Mouse (Mus musculus): ENCODE measurements around the gene Sec1. TPM values are rescaled to one million over a fixed set of nuclear protein-coding genes. Genes with fewer than 3 reads are reported as not detected.

The Sec1 gene
- polyA plus RNA-seq (2017; shearing (Covaris generic)): not detected

DNA sequence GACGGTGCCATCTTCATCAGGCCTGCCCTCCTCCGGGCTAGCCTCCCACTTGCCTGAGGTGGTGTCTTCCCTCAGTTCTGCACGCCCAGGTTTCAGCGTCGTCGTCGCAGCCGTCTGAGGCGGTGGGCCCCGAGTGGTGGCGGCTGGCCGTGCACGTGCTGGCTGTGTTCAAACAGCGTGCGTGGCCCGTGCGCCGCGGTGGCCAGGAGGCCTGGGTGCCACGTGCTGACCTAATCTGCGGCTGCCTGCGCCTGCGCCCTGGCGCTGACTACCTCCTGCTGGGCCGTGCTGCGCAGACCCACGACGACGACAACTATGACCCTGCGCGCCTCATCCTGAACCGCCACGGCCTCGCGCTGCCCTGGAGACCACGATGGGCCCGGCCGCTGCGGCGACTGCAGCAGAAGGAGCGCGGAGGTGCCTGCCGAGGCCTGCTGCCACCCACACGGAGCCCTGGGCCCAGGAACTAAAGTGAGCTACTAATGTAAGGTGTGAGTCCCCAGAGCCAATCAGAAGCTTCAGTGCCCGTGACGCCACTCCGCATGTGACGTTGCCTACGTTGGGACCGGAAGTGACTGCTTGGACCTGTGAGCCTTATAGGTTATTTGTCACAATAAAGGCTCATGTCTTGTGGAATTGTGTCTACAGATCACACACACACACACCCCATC, at the start of gene Sec1:
TSS of gene Sec1 (minus strand) at position 482 of the 671 bp plus-strand sequence.

DNA sequence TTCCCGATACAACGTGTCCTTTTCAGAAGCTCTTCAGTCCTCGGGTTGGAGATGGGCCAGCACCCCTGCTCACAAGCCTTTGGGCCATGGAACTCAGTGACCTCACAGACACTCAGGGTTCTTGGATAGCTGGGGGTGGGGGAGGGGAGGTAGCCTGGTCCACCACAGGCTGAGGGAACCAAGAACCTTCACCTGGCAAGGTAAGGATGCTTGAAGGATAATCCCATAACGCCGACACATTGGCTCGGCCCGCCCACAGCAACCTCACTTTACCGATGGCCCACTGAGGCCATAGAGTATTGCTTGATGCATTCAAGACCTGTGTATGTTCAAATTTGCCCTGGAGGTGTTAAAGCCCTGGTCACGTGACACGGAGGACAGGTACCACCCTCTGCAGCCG, 31.5 kb upstream of the Sec1 start, which contains the start of gene Spaca4:
TSS of gene Spaca4 (minus strand) at position 101 of the 400 bp plus-strand sequence.

DNA sequence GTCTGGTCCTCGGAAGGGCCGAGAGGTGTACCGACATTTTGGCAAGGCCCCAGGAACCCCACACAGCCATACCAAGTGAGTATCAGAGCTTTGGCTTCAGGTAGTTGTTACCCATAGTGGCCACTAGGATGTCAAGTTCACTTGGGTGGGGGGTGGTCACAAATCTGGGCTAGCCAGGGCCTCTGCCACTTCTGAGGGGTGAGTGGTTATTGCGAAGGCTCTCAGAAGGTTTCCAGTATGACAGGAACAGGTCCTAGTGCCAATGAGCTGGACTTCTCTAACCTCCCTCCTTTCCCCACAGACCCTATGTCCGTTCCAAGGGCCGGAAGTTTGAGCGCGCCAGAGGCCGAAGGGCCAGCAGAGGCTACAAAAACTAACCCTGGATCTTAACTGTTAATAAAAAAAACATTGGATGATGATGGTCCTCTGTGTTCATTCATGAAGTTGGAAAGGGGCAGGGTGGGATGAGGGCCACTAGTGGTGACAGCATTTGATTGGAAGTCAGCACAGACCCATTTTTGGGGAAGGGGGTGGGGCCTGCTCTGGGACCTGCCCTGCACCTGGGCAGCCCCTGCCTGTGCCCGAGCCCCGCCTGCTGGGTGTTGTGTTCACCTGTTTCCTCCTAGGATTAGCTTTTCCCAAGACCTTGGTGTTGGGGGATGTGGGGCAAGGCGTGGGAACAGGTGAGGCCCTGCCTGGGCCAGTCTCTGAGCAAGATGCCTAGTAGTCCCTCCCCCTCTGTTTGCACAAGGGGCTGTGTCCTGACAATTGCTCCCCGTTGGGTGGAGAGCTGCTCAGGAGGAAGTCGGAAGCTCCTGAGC, 26.4 kb upstream of the Sec1 start, which contains the start of gene Fam83e:
TSS of gene Fam83e (plus strand) at position 800 of the 821 bp plus-strand sequence.

GRCm38 (mm10) chr7:45717918-45718297, 23.7 kb upstream of the Sec1 start, which contains the start of gene Sphk2:
Sphk2 (minus strand) TSS chr7:45718002.

DNA sequence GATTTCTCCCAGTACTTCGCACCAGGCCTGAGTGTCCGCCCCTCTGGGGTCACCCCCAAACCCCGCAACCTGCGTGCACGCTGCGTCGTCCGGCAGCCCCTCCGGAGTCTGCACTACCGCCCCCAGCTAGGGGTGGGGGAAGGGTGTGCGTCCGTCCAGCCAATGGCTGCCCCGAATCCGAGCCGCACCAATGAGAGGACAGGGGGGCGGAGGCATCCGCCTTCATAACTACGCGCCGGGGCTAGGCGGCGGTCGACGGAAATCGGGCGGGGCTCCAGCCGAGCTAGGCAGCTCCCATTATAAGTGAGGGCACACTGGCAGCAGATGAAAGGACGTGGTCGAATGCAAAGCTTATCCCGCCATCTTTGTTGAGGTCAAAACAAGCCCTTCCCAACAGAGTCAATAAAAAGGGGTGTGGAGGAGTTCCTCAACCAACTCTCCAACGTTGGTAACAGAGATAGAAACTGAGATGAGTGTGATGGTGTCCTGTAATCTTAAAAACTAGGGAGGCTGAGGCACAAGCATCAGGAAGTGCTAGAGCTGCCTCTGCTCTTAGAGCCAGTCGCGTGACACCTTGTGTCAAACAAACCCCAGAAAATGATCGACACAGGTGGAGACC, 21.0 kb upstream of the Sec1 start, which contains the start of gene Rpl18:
TSS of gene Rpl18 (plus strand) at position 368 of the 619 bp plus-strand sequence.

DNA sequence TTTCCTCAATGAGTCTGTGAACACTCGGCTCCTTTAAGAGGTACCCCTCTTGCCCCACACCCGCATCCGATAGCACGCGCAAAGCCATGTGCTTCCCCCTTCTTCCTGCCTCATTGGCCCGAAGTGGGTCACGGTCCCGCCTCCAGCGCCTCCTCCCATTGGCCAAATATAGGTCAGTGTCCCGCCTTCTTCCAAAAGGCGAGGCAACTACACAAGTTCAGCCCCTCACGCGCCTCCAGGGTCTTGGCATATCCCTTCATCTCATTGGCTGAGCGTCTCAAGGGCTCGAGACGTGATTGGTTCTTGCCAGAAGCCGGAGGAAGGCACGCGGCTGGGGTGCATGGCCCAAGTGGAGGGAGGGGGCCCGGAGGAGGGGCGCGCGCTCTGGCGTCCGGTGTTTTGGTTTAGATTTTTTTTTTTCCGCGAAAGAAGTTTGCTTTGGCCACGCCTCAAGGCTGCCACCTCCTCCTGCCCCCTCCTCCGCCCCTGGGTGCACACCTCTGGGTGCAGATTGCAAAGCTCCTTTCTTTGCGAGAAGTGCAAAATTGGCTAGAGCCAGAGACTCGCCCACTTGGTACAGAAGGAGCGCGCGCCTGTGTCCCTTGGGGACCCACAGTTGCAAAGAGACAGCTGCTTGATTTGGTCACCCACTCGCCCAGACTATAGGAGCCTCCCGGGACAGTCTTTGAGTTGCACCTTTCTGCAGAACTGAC, 10.7 kb upstream of the Sec1 start, which contains the start of gene Dbp:
TSS of gene Dbp (plus strand) at position 359 of the 713 bp plus-strand sequence.

DNA sequence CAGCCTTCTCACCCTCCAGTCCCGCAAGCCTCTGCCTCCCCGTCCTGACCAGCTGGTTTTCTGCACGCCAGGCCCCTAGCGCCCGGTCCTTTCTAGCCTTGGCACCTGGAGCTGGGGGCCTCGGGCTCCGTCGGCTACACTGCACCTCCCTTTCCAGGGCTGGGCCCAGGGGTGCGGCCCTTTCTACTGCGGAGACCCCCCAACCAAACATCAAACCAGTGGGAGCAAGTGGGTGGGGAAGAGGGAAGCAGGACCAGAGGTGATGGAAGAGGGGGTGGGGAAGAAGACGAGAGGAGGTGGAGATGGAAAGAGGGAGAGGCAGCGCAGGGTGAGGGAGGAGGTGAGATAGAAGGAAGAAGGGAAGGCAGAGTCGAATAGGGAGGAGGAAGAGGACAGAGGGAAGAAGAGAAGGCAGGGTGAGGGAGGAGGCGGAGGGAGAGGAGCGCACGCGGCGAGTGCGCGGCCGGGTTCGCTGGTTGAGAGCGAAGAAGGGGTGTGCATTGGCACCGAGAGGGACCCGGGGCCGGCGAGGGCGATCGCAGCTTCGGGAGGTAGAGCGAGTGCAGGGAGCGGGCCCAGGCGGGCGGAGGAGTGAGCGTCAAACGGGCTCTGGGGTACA, 5.4 kb upstream of the Sec1 start, which contains the start of gene Car11:
TSS of gene Car11 (plus strand) at position 321 of the 619 bp plus-strand sequence.

GRCm38 (mm10) chr7:45683396-45684050, 10.7 kb downstream of the Sec1 start, which contains the start of gene Ntn5:
Ntn5 (plus strand) TSS chr7:45684022.

DNA sequence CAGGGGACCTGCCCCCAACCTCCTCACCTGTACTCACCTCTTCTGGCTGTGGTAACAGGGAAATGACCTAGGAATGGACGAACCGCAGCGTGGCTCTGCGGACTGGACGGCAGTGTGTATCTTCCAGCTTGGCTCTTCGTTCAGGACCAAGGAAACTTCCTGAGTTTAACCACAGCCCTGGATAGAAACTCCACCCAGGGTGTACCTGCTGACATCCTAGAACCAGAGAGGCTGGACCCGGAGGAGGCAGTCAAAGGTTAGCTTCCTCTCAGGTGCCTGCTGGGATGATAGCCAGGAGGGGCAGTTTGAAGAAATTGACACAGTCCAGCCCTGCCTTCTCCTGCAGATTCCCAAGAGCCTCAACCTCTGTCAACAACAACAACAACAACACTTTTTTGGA, 28.0 kb downstream of the Sec1 start, which contains the start of gene Fut2:
TSS of gene Fut2 (minus strand) at position 234 of the 400 bp plus-strand sequence.

GRCm38 (mm10) chr7:45639561-45640027, 54.6 kb downstream of the Sec1 start, which contains the start of gene Mamstr:
Mamstr (plus strand) TSS chr7:45639977.

Other genes with a start within 250 kb of the Sec1 start
- 1,000 to 10,000 TPM; 1,804 to 2,248 TPM for gene Ftl1, start 234.5 kb downstream of the Sec1 start, polyA plus RNA-seq (2017; shearing (Covaris generic))
- 100 to 1,000 TPM; 267 to 295 TPM for gene Bax, start 227.5 kb downstream of the Sec1 start, polyA plus RNA-seq (2017; shearing (Covaris generic))
- 1 to 10 TPM; 2.5 to 5.9 TPM for gene Tulp2, start 212.5 kb downstream of the Sec1 start, polyA plus RNA-seq (2017; shearing (Covaris generic))
- gene Gm45808, start 207.6 kb downstream of the Sec1 start, polyA plus RNA-seq (2017; shearing (Covaris generic)): not detected
- gene Dhdh, start 205.6 kb downstream of the Sec1 start, polyA plus RNA-seq (2017; shearing (Covaris generic)): under 1 TPM; 0.60 to 0.68 TPM
- gene Nucb1, start 184.0 kb downstream of the Sec1 start, polyA plus RNA-seq (2017; shearing (Covaris generic)): 100 to 1,000 TPM; 266 to 278 TPM
- 100 to 1,000 TPM in 1 of 2 experiments, 10 to 100 TPM in 1; 90.4 to 153 TPM for gene Ppp1r15a, start 168.1 kb downstream of the Sec1 start, polyA plus RNA-seq (2017; shearing (Covaris generic))
- 1 to 10 TPM; 1.5 to 3.4 TPM for gene Plekha4, start 168.1 kb downstream of the Sec1 start, polyA plus RNA-seq (2017; shearing (Covaris generic))
- gene Hsd17b14, start 139.5 kb downstream of the Sec1 start, polyA plus RNA-seq (2017; shearing (Covaris generic)): 1 to 10 TPM; 1.4 to 1.9 TPM
- 10 to 100 TPM; 59.6 to 75.4 TPM for gene Bcat2, start 124.2 kb downstream of the Sec1 start, polyA plus RNA-seq (2017; shearing (Covaris generic))
- under 1 TPM in 1 of 2 experiments, not detected in 1; 0.50 TPM for gene Fgf21, start 78.9 kb downstream of the Sec1 start, polyA plus RNA-seq (2017; shearing (Covaris generic))
- 1 to 10 TPM in 1 of 2 experiments, under 1 TPM in 1; 0.25 to 1.6 TPM for gene Fut1, start 77.1 kb downstream of the Sec1 start, polyA plus RNA-seq (2017; shearing (Covaris generic))
- under 1 TPM; 0.47 to 0.92 TPM for gene Izumo1, start 72.6 kb downstream of the Sec1 start, polyA plus RNA-seq (2017; shearing (Covaris generic))
- 1 to 10 TPM in 1 of 2 experiments, under 1 TPM in 1; 0.67 to 3.4 TPM for gene Rasip1, start 66.9 kb downstream of the Sec1 start, polyA plus RNA-seq (2017; shearing (Covaris generic))
- gene Mamstr, start 54.4 kb downstream of the Sec1 start, polyA plus RNA-seq (2017; shearing (Covaris generic)): 1 to 10 TPM; 1.2 to 1.5 TPM
- 1 to 10 TPM in 1 of 2 experiments, under 1 TPM in 1; 0.65 to 2.5 TPM for gene Fut2, start 28.0 kb downstream of the Sec1 start, polyA plus RNA-seq (2017; shearing (Covaris generic))
- gene Ntn5, start 10.4 kb downstream of the Sec1 start, polyA plus RNA-seq (2017; shearing (Covaris generic)): under 1 TPM in 1 of 2 experiments, not detected in 1; 0.49 TPM
- gene Car11, start 5.4 kb upstream of the Sec1 start, polyA plus RNA-seq (2017; shearing (Covaris generic)): 1 to 10 TPM; 6.1 to 9.2 TPM
- gene Dbp, start 10.7 kb upstream of the Sec1 start, polyA plus RNA-seq (2017; shearing (Covaris generic)): 10 to 100 TPM; 26.0 to 37.0 TPM
- 1,000 to 10,000 TPM; 1,327 to 1,518 TPM for gene Rpl18, start 21.1 kb upstream of the Sec1 start, polyA plus RNA-seq (2017; shearing (Covaris generic))
- 10 to 100 TPM; 26.1 to 35.8 TPM for gene Sphk2, start 23.6 kb upstream of the Sec1 start, polyA plus RNA-seq (2017; shearing (Covaris generic))
- gene Fam83e, start 26.8 kb upstream of the Sec1 start, polyA plus RNA-seq (2017; shearing (Covaris generic)): 1 to 10 TPM in 1 of 2 experiments, under 1 TPM in 1; 0.25 to 1.9 TPM
- gene Spaca4, start 31.4 kb upstream of the Sec1 start, polyA plus RNA-seq (2017; shearing (Covaris generic)): not detected
- under 1 TPM; 0.12 to 0.38 TPM for gene Lmtk3, start 89.3 kb upstream of the Sec1 start, polyA plus RNA-seq (2017; shearing (Covaris generic))
- gene Sult2b1, start 90.3 kb upstream of the Sec1 start, polyA plus RNA-seq (2017; shearing (Covaris generic)): 1 to 10 TPM; 4.4 to 6.7 TPM
- gene Cyth2, start 120.2 kb upstream of the Sec1 start, polyA plus RNA-seq (2017; shearing (Covaris generic)): 10 to 100 TPM; 82.2 to 88.4 TPM
- 1 to 10 TPM in 1 of 2 experiments, under 1 TPM in 1; 0.55 to 1.0 TPM for gene Kcnj14, start 130.4 kb upstream of the Sec1 start, polyA plus RNA-seq (2017; shearing (Covaris generic))
- gene Grwd1, start 136.5 kb upstream of the Sec1 start, polyA plus RNA-seq (2017; shearing (Covaris generic)): 10 to 100 TPM; 35.7 to 36.3 TPM
- gene Kdelr1, start 178.4 kb upstream of the Sec1 start, polyA plus RNA-seq (2017; shearing (Covaris generic)): 100 to 1,000 TPM in 1 of 2 experiments, 10 to 100 TPM in 1; 78.9 to 119 TPM
- 1 to 10 TPM; 1.0 to 1.6 TPM for gene Grin2d, start 184.0 kb upstream of the Sec1 start, polyA plus RNA-seq (2017; shearing (Covaris generic))
- under 1 TPM in 1 of 2 experiments, not detected in 1; 0.36 TPM for gene Syngr4, start 202.3 kb upstream of the Sec1 start, polyA plus RNA-seq (2017; shearing (Covaris generic))
- gene Tmem143, start 202.5 kb upstream of the Sec1 start, polyA plus RNA-seq (2017; shearing (Covaris generic)): 10 to 100 TPM in 1 of 2 experiments, 1 to 10 TPM in 1; 6.0 to 13.0 TPM
- gene Emp3, start 227.0 kb upstream of the Sec1 start, polyA plus RNA-seq (2017; shearing (Covaris generic)): 100 to 1,000 TPM; 618 to 655 TPM
- 10 to 100 TPM in 1 of 2 experiments, 1 to 10 TPM in 1; 2.9 to 11.0 TPM for gene Ccdc114, start 229.7 kb upstream of the Sec1 start, polyA plus RNA-seq (2017; shearing (Covaris generic))